Mouse (Mus musculus): ENCODE data around the gene Nhsl2. TPM values are rescaled to one million over a fixed set of nuclear protein-coding genes. Genes with fewer than 3 reads are reported as not detected.
"Not testable (repeated sequence)": the region's sequence is repeated elsewhere in the genome, so short reads cannot be mapped to it uniquely, and the experiment has no call there.

The Nhsl2 gene
- polyA plus RNA-seq, 1 experiment from 2014 or later = 1.6 TPM

- Histone ChIP-seq H3K9ac (no peak overlapping the region), H3K4me2 (no peak overlapping the region), H3K27ac (replicated peaks) (no peak overlapping the region), H3K27me3 (no peaks in the 10 kb centered on the region; the same call in 1 of the 2 replicates), H3K9me3 (replicated peaks) (no peaks in the 10 kb centered on the region), H3K4me3 (replicated peaks) (no peak overlapping the region), H3K4me1 (replicated peaks) (no peaks in the 10 kb centered on the region), H3K36me3 (replicated peaks) (no peaks in the 10 kb centered on the region)
- ATAC-seq (ENCODE audit: insufficient read depth) = peak; percentile 42; the same call in 1 of the 2 replicates
- WGBS (ENCODE audit: insufficient replicate concordance) = 62% methylated on average over 8 of the region's 8 CpGs
Observed at GRCm38 (mm10) chrX:102085798-102086443, 236.7 kb downstream of the Nhsl2 start.

DNA sequence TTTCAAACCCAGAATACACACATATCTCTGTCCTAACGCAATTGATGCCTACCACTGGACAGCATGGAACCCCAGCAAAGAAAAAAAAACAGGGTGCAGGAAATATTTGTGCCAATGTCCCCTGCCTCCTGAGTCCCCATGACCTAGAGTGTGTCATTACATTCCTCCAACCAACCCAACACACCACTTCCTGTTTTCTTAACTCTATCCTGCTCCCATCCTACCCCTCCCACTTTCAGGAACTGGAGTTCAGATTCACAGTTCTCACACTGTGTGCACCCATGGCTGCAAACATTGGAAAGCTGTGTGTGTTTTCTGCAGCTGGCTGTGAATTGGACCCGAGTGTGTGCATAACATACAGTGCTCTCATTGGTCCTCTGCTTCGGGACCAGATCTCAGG, 241.4 kb downstream of the Nhsl2 start:
- no peak for ATAC-seq (ENCODE audit: insufficient read depth)
- 36% methylated on average over 3 of the region's 3 CpGs for WGBS (ENCODE audit: insufficient replicate concordance)
- H3K27ac ChIP-seq (replicated peaks) = no peak overlapping the region
- no peak overlapping the region for H3K9ac ChIP-seq
- no peaks in the 10 kb centered on the region for H3K36me3 ChIP-seq (replicated peaks)
- no peak overlapping the region for H3K4me2 ChIP-seq
- H3K4me3 ChIP-seq (replicated peaks) = no peak overlapping the region
- peaks cover 7% of the 10 kb centered on the region; the same call in 1 of the 2 replicates for H3K27me3 ChIP-seq
- H3K4me1 ChIP-seq (replicated peaks) = no peaks in the 10 kb centered on the region
- no peaks in the 10 kb centered on the region for H3K9me3 ChIP-seq (replicated peaks)

DNA sequence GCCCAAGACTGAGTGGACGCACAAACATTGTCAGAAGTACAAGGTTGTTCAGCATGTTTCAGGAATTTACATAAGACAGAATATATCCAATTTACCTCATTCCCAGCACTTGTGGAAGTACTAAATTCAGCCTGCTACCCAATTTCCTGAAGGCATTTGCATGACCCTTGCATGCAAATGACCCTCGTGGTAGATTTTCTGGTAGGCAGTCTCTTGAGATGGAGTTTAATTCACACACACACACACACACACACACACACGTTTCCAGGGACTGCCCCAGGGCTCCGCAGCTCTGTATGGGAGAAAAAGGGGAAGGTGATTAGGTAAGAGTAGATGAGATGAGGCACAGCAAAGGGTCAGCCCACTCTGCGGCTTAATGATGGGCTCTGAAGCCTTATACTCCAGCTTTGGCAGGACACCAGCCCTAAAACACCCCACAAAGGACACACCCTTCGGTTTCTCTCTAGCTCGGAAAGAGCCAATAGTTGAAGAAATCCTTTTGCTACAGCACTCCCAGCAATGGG, 245.3 kb downstream of the Nhsl2 start:
- peaks cover 19% of the 10 kb centered on the region; the same call in 1 of the 2 replicates for H3K27me3 ChIP-seq
- no peak for ATAC-seq (ENCODE audit: insufficient read depth)
- H3K27ac ChIP-seq (replicated peaks) = no peak overlapping the region
- H3K4me3 ChIP-seq (replicated peaks) = no peak overlapping the region
- H3K4me1 ChIP-seq (replicated peaks) = no peaks in the 10 kb centered on the region
- H3K36me3 ChIP-seq (replicated peaks) = no peaks in the 10 kb centered on the region
- WGBS (ENCODE audit: insufficient replicate concordance) = 43% methylated on average over 7 of the region's 7 CpGs
- H3K4me2 ChIP-seq = no peak overlapping the region
- no peak overlapping the region for H3K9ac ChIP-seq
- no peaks in the 10 kb centered on the region for H3K9me3 ChIP-seq (replicated peaks)

DNA sequence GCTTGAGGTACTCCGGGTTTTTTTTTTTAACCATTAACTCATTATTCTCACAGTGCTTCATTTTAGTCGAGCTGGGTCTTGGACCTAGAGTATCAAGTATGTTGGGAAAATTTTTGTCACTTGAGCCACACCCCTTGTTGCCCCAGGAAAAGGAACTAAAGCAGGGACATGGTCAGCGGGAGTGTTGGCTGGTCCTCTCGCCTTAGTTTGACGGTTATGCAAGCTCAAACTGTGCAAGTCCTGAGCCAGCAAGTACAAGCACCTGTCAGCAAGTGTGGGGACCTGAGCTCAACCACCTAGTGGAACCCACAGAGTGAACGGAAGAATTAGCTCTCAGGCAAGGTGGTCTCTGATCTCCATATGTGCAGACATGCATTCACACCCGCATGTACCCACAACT, 252.7 kb downstream of the Nhsl2 start:
- no peak for ATAC-seq (ENCODE audit: insufficient read depth)
- Histone ChIP-seq H3K36me3 (replicated peaks) (no peaks in the 10 kb centered on the region), H3K9ac (no peak overlapping the region), H3K27ac (replicated peaks) (no peak overlapping the region), H3K9me3 (replicated peaks) (no peaks in the 10 kb centered on the region), H3K27me3 (peaks cover 5% of the 10 kb centered on the region; the same call in 1 of the 2 replicates), H3K4me3 (replicated peaks) (no peak overlapping the region), H3K4me1 (replicated peaks) (peaks cover 14% of the 10 kb centered on the region; the same call in 1 of the 2 replicates), H3K4me2 (no peak overlapping the region)
- WGBS (ENCODE audit: insufficient replicate concordance) = 51% methylated on average over 7 of the region's 7 CpGs

DNA sequence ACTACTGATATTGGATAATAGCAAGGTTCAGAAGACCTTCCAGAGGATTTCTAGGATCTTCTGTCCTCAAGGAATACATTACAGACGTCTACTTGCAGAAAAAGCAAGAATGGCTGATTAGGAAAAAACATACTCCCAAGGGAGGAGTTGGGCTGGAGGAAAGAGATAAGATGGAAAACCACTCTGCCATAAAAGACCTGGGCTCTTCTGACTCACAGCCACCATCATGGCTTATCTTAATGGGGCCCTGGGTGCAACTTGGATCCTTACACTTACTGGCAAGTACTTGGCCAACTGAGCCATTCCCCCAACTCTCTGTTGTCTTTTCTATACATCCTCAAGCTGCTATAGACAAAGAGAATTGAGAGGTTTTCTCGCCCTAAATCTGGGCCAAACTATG, 254.6 kb downstream of the Nhsl2 start:
- H3K9ac ChIP-seq; H3K4me3 ChIP-seq (replicated peaks); H3K27me3 ChIP-seq; H3K9me3 ChIP-seq (replicated peaks); ATAC-seq (ENCODE audit: insufficient read depth); H3K27ac ChIP-seq (replicated peaks); H3K36me3 ChIP-seq (replicated peaks): not testable (repeated sequence)
- WGBS (ENCODE audit: insufficient replicate concordance) = 36% methylated on average over 2 of the region's 2 CpGs
- Histone ChIP-seq H3K4me1 (replicated peaks) (peaks cover 14% of the 10 kb centered on the region; the same call in 1 of the 2 replicates), H3K4me2 (peak overlapping the region; percentile 35)

DNA sequence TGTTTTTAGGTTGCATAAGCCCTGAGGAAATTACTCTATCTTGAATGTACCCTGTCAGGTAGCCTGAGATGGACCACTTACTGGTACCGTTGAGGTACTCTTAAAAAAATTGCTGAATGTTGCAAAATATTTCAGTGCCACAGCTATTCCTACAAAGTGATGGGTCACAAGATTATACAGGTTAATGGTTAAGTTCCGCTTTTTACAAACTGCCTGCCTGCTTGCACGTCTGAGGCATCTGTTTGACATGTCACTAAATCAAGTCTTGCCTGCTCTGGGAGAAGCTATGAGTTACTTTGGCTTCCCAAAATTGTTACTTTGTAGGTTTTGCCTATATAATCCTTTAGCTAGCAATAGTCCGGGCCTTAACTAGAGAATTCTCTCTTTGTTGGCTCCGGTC, 260.2 kb downstream of the Nhsl2 start:
- not testable (repeated sequence) for ATAC-seq (ENCODE audit: insufficient read depth); H3K4me3 ChIP-seq (replicated peaks); H3K4me1 ChIP-seq (replicated peaks); H3K36me3 ChIP-seq (replicated peaks); H3K27ac ChIP-seq (replicated peaks); H3K4me2 ChIP-seq; H3K9me3 ChIP-seq (replicated peaks); H3K9ac ChIP-seq
- H3K27me3 ChIP-seq = peaks cover 23% of the 10 kb centered on the region
- 47% methylated on average over 5 of the region's 5 CpGs for WGBS (ENCODE audit: insufficient replicate concordance)

DNA sequence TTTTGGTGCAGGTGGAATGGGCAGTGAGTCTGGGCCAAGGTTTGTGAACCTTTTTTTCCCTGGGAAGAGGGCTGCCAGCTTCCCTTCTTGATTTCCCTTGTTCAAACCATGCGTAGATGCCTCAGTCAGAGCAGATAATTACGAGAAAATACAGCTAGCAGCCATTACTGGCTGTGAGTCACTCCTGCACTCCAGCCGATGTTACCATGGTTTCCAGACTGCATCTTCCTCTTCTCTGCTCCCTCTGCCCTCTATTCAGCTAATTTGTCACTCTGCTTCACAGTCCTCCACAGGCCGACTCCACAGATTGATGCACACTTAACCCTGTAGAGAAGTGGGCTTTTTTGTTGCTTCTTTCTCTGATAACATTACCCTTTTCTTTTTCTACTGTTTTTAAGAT, 266.5 kb downstream of the Nhsl2 start:
- Histone ChIP-seq H3K27me3 (peaks cover 13% of the 10 kb centered on the region; the same call in 1 of the 2 replicates), H3K4me1 (replicated peaks) (peaks cover 3% of the 10 kb centered on the region), H3K4me3 (replicated peaks) (no peak overlapping the region), H3K27ac (replicated peaks) (no peak overlapping the region), H3K9me3 (replicated peaks) (no peaks in the 10 kb centered on the region), H3K9ac (no peak overlapping the region), H3K4me2 (no peak overlapping the region), H3K36me3 (replicated peaks) (no peaks in the 10 kb centered on the region)
- WGBS (ENCODE audit: insufficient replicate concordance) = 24% methylated on average over 4 of the region's 4 CpGs
- no peak for ATAC-seq (ENCODE audit: insufficient read depth)

GRCm38 (mm10) chrX:102119042-102119864, 270.1 kb downstream of the Nhsl2 start, which contains the start of gene Pin4:
Gene Pin4 (plus strand): TSS chrX:102119447.
- peak within 1 kb of the TSS; percentile 70 for H3K9ac ChIP-seq
- peaks cover 7% of the 10 kb centered on the region; the same call in 1 of the 2 replicates for H3K27me3 ChIP-seq
- peak within 1 kb of the TSS; percentile 63 for H3K4me2 ChIP-seq
- 9% methylated on average over 30 of the region's 30 CpGs for WGBS (ENCODE audit: insufficient replicate concordance)
- H3K9me3 ChIP-seq (replicated peaks) = no peaks in the 10 kb centered on the region
- H3K36me3 ChIP-seq (replicated peaks) = peaks cover 17% of the 10 kb centered on the region; the same call in 1 of the 2 replicates
- peaks cover 4% of the 10 kb centered on the region for H3K4me1 ChIP-seq (replicated peaks)
- ATAC-seq (ENCODE audit: insufficient read depth) = peak; percentile 98
- H3K27ac ChIP-seq (replicated peaks) = peak within 1 kb of the TSS; percentile 51; the same call in 1 of the 2 replicates
- peak within 1 kb of the TSS; percentile 76 for H3K4me3 ChIP-seq (replicated peaks)

- H3K36me3 ChIP-seq (replicated peaks) = peaks cover 29% of the 10 kb centered on the region
- H3K4me3 ChIP-seq (replicated peaks) = no peak overlapping the region
- H3K27me3 ChIP-seq = peaks cover 6% of the 10 kb centered on the region; the same call in 1 of the 2 replicates
- 69% methylated on average over 2 of the region's 2 CpGs for WGBS (ENCODE audit: insufficient replicate concordance)
- H3K4me2 ChIP-seq = no peak overlapping the region
- H3K9ac ChIP-seq = no peak overlapping the region
- no peaks in the 10 kb centered on the region for H3K9me3 ChIP-seq (replicated peaks)
- ATAC-seq (ENCODE audit: insufficient read depth) = no peak
- H3K4me1 ChIP-seq (replicated peaks) = peaks cover 4% of the 10 kb centered on the region
- H3K27ac ChIP-seq (replicated peaks) = no peak overlapping the region
Observed at GRCm38 (mm10) chrX:102121321-102121720, 272.1 kb downstream of the Nhsl2 start.

- no peaks in the 10 kb centered on the region for H3K4me1 ChIP-seq (replicated peaks)
- H3K27me3 ChIP-seq = no peaks in the 10 kb centered on the region
- WGBS (ENCODE audit: insufficient replicate concordance) = 82% methylated on average over 1 of the region's 1 CpGs
- no peak overlapping the region for H3K4me2 ChIP-seq
- no peak for ATAC-seq (ENCODE audit: insufficient read depth)
- peaks cover 37% of the 10 kb centered on the region for H3K36me3 ChIP-seq (replicated peaks)
- H3K9me3 ChIP-seq (replicated peaks) = no peaks in the 10 kb centered on the region
- H3K27ac ChIP-seq (replicated peaks) = no peak overlapping the region
- H3K4me3 ChIP-seq (replicated peaks) = no peak overlapping the region
- no peak overlapping the region for H3K9ac ChIP-seq
Observed at GRCm38 (mm10) chrX:102141157-102141556, 292.0 kb downstream of the Nhsl2 start.

Measured in liver, embryonic 15.5 days (tissue).